Mouse (Mus musculus): Measurements from ENCODE around the gene Megf8. TPM values are rescaled to one million over a fixed set of nuclear protein-coding genes. Genes with fewer than 3 reads are reported as not detected.

Gene Megf8
- polyA plus RNA-seq, 1 experiment from 2014 or later, result 15.4 TPM

GRCm38 (mm10) chr7:25384818-25385217, 67.9 kb downstream of the Megf8 start:
- no peak overlapping the region for H3K27ac ChIP-seq (replicated peaks; ENCODE audit: low read depth, low read length)
- ATAC-seq (ENCODE audit: low read depth) (no peak), DNase-seq (ENCODE audit: low spot score) (no peak)
- H3K36me3 ChIP-seq (ENCODE audit: control insufficient read depth, insufficient read depth, low read length), result peaks cover 40% of the 10 kb centered on the region
- H3K9me3 ChIP-seq (ENCODE audit: control insufficient read depth, low read length), result no peaks in the 10 kb centered on the region
- H3K4me3 ChIP-seq (ENCODE audit: low read depth, low read length), result no peak overlapping the region
- no peaks in the 10 kb centered on the region; the same call in 1 of the 2 replicates for H3K4me1 ChIP-seq (ENCODE audit: control insufficient read depth, insufficient read depth, low read length)
- no peak overlapping the region for H3K9ac ChIP-seq (ENCODE audit: low read depth, low read length)
- 95% methylated on average over 5 of the region's 9 CpGs for whole genome bisulfite sequencing
- H3K27me3 ChIP-seq (replicated peaks; ENCODE audit: control insufficient read depth, insufficient read depth, low read length), result no peaks in the 10 kb centered on the region
- no peak overlapping the region for H3K4me2 ChIP-seq (ENCODE audit: low read depth, low read length)

- DNase-seq (ENCODE audit: low spot score) (no peak), ATAC-seq (ENCODE audit: low read depth) (no peak)
- H3K27ac ChIP-seq (replicated peaks; ENCODE audit: low read depth, low read length), result no peak overlapping the region
- H3K27me3 ChIP-seq (replicated peaks; ENCODE audit: control insufficient read depth, insufficient read depth, low read length), result no peaks in the 10 kb centered on the region
- H3K9ac ChIP-seq (ENCODE audit: low read depth, low read length), result no peak overlapping the region
- H3K36me3 ChIP-seq (ENCODE audit: control insufficient read depth, insufficient read depth, low read length), result peaks cover 40% of the 10 kb centered on the region
- H3K4me2 ChIP-seq (ENCODE audit: low read depth, low read length), result no peak overlapping the region
- H3K4me3 ChIP-seq (ENCODE audit: low read depth, low read length), result no peak overlapping the region
- peaks cover 4% of the 10 kb centered on the region for H3K4me1 ChIP-seq (ENCODE audit: control insufficient read depth, insufficient read depth, low read length)
- WGBS, result 91% methylated on average over 12 of the region's 12 CpGs
- H3K9me3 ChIP-seq (ENCODE audit: control insufficient read depth, low read length), result no peaks in the 10 kb centered on the region
Measured at GRCm38 (mm10) chr7:25385259-25385658, 68.3 kb downstream of the Megf8 start.

- no peak for ATAC-seq (ENCODE audit: low read depth)
- H3K27ac ChIP-seq (replicated peaks; ENCODE audit: low read depth, low read length), result 0 out of 2 replicates have a peak overlapping the region, but pooled peaks have one; percentile 35
Measured at GRCm38 (mm10) chr7:25385850-25386555, 69.0 kb downstream of the Megf8 start.

DNA sequence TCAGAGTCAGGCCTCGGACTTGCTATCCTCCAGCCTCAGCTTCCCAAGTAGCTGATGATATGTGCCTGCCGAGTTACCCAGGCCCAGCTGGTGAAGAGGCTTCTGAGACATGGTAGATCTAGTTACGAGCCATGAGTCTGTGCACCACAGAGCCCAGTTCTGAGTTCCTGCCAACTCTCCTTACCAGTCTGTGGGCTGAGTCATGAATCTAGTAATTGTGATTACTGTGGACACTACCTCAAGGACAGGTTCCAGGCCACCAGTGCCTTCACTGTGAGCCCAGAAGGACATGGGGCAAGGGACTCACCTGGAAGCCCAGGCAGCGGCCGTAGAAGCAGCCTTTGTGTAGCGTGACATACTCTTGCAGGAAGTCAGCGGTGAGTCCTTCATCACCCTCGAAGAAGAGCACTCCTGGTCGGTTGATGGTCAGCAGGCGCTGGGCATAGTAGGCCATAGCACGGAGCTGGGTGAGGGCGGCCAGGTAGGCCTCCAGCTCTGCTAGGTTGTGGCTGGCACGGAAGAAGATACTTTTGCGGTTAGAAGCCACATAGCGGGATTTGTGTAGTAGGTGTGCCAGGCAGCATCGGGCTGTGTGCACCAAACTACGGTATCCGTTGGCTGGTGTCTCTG, 71.0 kb downstream of the Megf8 start:
- H3K4me3 ChIP-seq (ENCODE audit: low read depth, low read length), result no peak overlapping the region
- no peaks in the 10 kb centered on the region for H3K9me3 ChIP-seq (ENCODE audit: control insufficient read depth, low read length)
- WGBS, result 94% methylated on average over 18 of the region's 18 CpGs
- peaks cover 40% of the 10 kb centered on the region for H3K36me3 ChIP-seq (ENCODE audit: control insufficient read depth, insufficient read depth, low read length)
- no peak overlapping the region for H3K4me2 ChIP-seq (ENCODE audit: low read depth, low read length)
- H3K27me3 ChIP-seq (replicated peaks; ENCODE audit: control insufficient read depth, insufficient read depth, low read length), result no peaks in the 10 kb centered on the region
- DNase-seq (ENCODE audit: low spot score) (no peak), ATAC-seq (ENCODE audit: low read depth) (no peak)
- no peak overlapping the region for H3K27ac ChIP-seq (replicated peaks; ENCODE audit: low read depth, low read length)
- H3K9ac ChIP-seq (ENCODE audit: low read depth, low read length), result no peak overlapping the region
- H3K4me1 ChIP-seq (ENCODE audit: control insufficient read depth, insufficient read depth, low read length), result peaks cover 8% of the 10 kb centered on the region; the same call in 1 of the 2 replicates

More at GRCm38 (mm10) chr7:25385850-25386555, 69.0 kb downstream of the Megf8 start:
- Histone ChIP-seq H3K9me3 (ENCODE audit: control insufficient read depth, low read length) (no peaks in the 10 kb centered on the region), H3K4me2 (ENCODE audit: low read depth, low read length) (no peak overlapping the region), H3K27me3 (replicated peaks; ENCODE audit: control insufficient read depth, insufficient read depth, low read length) (no peaks in the 10 kb centered on the region), H3K4me1 (ENCODE audit: control insufficient read depth, insufficient read depth, low read length) (peaks cover 8% of the 10 kb centered on the region; the same call in 1 of the 2 replicates), H3K4me3 (ENCODE audit: low read depth, low read length) (no peak overlapping the region), H3K9ac (ENCODE audit: low read depth, low read length) (no peak overlapping the region), H3K36me3 (ENCODE audit: control insufficient read depth, insufficient read depth, low read length) (peaks cover 40% of the 10 kb centered on the region)
- WGBS, result 80% methylated on average over 12 of the region's 12 CpGs
- peak; percentile 34 for DNase-seq (ENCODE audit: low spot score)

DNA sequence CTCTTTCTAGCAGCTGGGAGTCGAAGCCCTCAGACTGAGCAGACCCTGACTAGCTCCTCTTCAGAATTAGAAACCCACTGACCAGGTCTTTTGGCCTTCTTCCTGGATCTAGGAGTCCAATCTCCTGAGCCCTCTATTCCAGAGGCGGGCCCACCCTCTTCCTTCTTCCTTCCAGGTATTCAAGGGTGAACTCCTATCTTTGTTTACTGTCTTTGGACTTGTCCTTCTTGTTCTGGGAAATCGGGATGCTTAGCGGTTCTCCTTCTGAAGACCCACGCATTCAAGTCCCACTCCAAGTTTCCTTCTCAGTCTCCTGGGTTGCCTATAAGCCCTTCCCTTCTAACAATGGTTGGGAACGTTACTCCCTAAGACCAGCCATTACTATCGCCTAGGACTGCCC, 72.0 kb downstream of the Megf8 start:
- Histone ChIP-seq H3K4me2 (ENCODE audit: low read depth, low read length) (no peak overlapping the region), H3K27ac (replicated peaks; ENCODE audit: low read depth, low read length) (no peak overlapping the region), H3K36me3 (ENCODE audit: control insufficient read depth, insufficient read depth, low read length) (peaks cover 30% of the 10 kb centered on the region; the same call in 1 of the 2 replicates), H3K9me3 (ENCODE audit: control insufficient read depth, low read length) (no peaks in the 10 kb centered on the region), H3K4me1 (ENCODE audit: control insufficient read depth, insufficient read depth, low read length) (peaks cover 10% of the 10 kb centered on the region), H3K4me3 (ENCODE audit: low read depth, low read length) (no peak overlapping the region), H3K27me3 (replicated peaks; ENCODE audit: control insufficient read depth, insufficient read depth, low read length) (no peaks in the 10 kb centered on the region), H3K9ac (ENCODE audit: low read depth, low read length) (no peak overlapping the region)
- DNase-seq (ENCODE audit: low spot score) (no peak), ATAC-seq (ENCODE audit: low read depth) (no peak)
- WGBS, result 88% methylated on average over 7 of the region's 7 CpGs

DNA sequence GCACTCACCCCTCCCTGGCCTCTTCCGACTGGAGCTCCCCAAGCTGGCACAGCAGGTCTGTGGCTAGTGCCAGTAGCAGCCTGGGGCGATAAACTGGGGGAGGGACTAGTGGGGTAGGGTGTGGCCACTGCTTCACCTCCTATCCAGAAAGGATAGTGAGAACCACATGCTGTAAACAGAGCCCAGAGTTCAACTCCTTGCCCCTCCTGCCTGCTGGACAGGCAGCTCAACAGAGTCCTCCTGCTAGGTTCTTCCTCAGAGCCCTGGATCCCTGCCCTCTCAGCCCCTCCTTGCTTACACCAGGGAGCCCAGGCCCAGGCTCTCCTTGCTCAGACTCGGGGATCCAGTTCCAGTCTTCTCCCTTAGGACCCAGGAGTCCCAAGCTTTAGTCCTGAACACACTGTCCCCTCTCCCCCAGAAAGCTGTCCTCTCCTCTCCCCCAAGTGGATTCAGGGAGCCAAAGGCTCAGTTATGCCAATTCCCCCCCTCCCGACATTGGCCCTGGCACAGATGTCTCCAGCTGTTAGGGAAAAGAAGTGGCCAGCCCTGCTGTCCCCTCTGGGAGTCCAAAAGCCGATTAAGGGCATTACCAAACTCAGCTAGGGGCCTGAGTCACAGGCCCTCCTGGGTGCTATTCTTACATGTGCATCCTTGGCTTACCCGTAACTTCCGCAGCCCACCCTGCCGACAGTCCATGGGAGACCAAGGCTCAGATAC, 73.2 kb downstream of the Megf8 start:
- ATAC-seq (ENCODE audit: low read depth) (peak; percentile 28), DNase-seq (ENCODE audit: low spot score) (peak; percentile 31)
- H3K4me3 ChIP-seq (ENCODE audit: low read depth, low read length), result no peak overlapping the region
- no peaks in the 10 kb centered on the region for H3K9me3 ChIP-seq (ENCODE audit: control insufficient read depth, low read length)
- H3K4me1 ChIP-seq (ENCODE audit: control insufficient read depth, insufficient read depth, low read length), result peaks cover 17% of the 10 kb centered on the region
- H3K36me3 ChIP-seq (ENCODE audit: control insufficient read depth, insufficient read depth, low read length), result peaks cover 18% of the 10 kb centered on the region; the same call in 1 of the 2 replicates
- H3K27me3 ChIP-seq (replicated peaks; ENCODE audit: control insufficient read depth, insufficient read depth, low read length), result no peaks in the 10 kb centered on the region
- 0 out of 2 replicates have a peak overlapping the region, but pooled peaks have one; percentile 4 for H3K9ac ChIP-seq (ENCODE audit: low read depth, low read length)
- WGBS, result 48% methylated on average over 8 of the region's 8 CpGs
- H3K4me2 ChIP-seq (ENCODE audit: low read depth, low read length), result no peak overlapping the region
- no peak overlapping the region for H3K27ac ChIP-seq (replicated peaks; ENCODE audit: low read depth, low read length)

DNA sequence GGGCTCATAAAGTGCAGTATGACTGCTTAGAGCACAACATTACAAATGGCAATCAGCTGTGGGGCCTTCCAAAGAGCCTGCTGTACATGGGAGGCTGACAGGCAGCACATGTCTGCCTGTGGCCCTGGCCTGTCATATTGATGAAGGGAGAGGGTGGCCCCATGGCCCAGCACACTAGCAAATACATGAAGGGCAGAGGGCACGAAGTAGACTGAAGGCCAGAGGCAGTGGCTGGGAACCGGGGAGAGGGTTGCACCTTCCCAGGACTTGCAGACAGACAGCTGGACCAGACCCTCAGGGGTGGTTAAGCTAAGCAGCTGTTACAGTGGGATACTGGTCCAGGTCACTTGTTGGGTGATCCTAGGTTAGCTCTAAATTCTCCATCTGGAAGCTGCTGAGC, 74.0 kb downstream of the Megf8 start:
- Histone ChIP-seq H3K9ac (ENCODE audit: low read depth, low read length) (no peak overlapping the region), H3K4me2 (ENCODE audit: low read depth, low read length) (no peak overlapping the region), H3K27me3 (replicated peaks; ENCODE audit: control insufficient read depth, insufficient read depth, low read length) (no peaks in the 10 kb centered on the region), H3K4me3 (ENCODE audit: low read depth, low read length) (no peak overlapping the region), H3K36me3 (ENCODE audit: control insufficient read depth, insufficient read depth, low read length) (peaks cover 11% of the 10 kb centered on the region; the same call in 1 of the 2 replicates), H3K27ac (replicated peaks; ENCODE audit: low read depth, low read length) (no peak overlapping the region), H3K9me3 (ENCODE audit: control insufficient read depth, low read length) (no peaks in the 10 kb centered on the region), H3K4me1 (ENCODE audit: control insufficient read depth, insufficient read depth, low read length) (peaks cover 17% of the 10 kb centered on the region)
- 28% methylated on average over 2 of the region's 2 CpGs for WGBS
- DNase-seq (ENCODE audit: low spot score), result no peak
- no peak for ATAC-seq (ENCODE audit: low read depth)

DNA sequence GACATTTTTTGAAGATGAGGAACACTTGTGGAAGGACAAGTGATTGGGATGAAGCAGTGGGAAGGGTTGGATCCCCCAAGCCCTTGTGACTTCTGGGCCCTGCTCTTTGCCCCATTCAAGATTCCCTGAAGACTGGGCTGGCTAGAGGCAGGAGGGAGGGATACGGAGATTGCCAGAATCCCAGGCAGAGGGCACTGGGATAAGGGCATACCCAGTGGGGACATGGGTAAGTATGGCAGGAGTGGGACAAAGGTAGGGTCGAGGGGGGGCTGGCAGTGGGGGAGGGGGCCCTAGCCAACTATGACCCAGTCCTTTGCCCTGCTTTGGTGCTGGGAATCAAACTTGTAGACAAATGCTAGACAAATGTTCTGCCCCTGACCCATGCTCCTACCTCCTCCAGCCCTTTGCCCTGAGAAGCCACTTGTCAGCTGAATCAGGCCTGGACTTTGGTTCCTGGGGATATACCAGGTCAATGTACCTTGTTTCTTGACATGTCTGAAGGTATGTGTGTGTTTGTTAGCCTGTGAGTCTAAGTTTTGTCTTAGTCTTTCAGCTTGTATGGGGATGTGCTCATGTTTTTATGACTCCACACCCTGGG, 75.0 kb downstream of the Megf8 start:
- peaks cover 20% of the 10 kb centered on the region for H3K4me1 ChIP-seq (ENCODE audit: control insufficient read depth, insufficient read depth, low read length)
- H3K27me3 ChIP-seq (replicated peaks; ENCODE audit: control insufficient read depth, insufficient read depth, low read length), result no peaks in the 10 kb centered on the region
- H3K4me3 ChIP-seq (ENCODE audit: low read depth, low read length), result no peak overlapping the region
- H3K36me3 ChIP-seq (ENCODE audit: control insufficient read depth, insufficient read depth, low read length), result peaks cover 11% of the 10 kb centered on the region; the same call in 1 of the 2 replicates
- 57% methylated on average over 2 of the region's 2 CpGs for WGBS
- H3K9me3 ChIP-seq (ENCODE audit: control insufficient read depth, low read length), result no peaks in the 10 kb centered on the region
- H3K27ac ChIP-seq (replicated peaks; ENCODE audit: low read depth, low read length), result no peak overlapping the region
- no peak overlapping the region for H3K9ac ChIP-seq (ENCODE audit: low read depth, low read length)
- no peak for ATAC-seq (ENCODE audit: low read depth)
- no peak overlapping the region for H3K4me2 ChIP-seq (ENCODE audit: low read depth, low read length)
- DNase-seq (ENCODE audit: low spot score), result no peak
